Mouse (Mus musculus): ENCODE measurements around the gene Snx19. TPM values are rescaled to one million over a fixed set of nuclear protein-coding genes. Genes with fewer than 3 reads are reported as not detected.

The Snx19 gene
- polyA plus RNA-seq (2014; fragmentation: Illumina TruSeq; extraction: RNeasy Lipid Tissue Mini Kit (QIAGEN cat#74804); ENCODE audit: insufficient read depth, low read depth, low replicate concordance): 9.8 TPM

DNA sequence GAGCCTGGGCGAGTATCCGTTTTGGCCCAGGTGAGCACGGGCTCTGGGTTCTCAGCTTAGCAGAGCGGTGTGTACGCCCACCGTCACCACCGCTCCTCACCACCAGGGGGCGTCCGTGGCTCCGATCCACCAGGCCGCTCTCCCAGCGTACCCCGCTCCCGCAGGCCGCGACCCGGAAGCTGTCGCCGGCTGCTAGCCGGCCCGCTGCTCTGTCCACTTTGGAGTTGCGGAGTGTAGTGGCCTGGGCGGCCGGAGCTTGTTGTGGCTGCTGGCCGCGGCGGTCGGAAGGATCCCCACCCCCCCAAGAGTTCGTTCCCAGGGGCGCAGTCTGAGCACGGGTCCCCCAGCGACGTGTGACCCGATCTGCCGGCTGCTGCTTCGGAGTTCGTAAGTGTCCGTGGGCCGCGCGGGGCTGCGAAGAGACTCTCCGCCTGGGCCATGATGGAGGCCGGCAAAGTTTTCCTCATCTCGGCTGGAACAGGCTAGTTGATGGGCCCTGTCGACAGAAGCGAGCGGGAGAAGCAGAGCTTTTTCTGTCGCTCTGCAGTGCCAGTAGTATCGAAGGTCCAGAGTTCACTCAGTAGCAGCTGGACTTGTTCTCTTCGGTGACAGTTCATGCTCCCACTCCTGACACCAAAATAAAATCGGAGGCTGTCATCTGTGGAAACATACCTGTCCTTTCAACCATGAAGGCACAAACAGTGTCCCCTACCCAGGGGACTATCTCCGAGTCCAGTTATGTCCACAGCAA is at the start of gene Snx19:
Gene Snx19 (plus strand): TSS at position 227 of the 751 bp plus-strand sequence.

